Mouse (Mus musculus): ENCODE data around the gene Zc3h14.

The Zc3h14 gene

GRCm38 (mm10) chr12:98746746-98747379, at the start of gene Zc3h14:
Zc3h14 (plus strand) TSS chr12:98746964.
- DNase-seq (ENCODE audit: low spot score) = peak; percentile 89

DNA sequence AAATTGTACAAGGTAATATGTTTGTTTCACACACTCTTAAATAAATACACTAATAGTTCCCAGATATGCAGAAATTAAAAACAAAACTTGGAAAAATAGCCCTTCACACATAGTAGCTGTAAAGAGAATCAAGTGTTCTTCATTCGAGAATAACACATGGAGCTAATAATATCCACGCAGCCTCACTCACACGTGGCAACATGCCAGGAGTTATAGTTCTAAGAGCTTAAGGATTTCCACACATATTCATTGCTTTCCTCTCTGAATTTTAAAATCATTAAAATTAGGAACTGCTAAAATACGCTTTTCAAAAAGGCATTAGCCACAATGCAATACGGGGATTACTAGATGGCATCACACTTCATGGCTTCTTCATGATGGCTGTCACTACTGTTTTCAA, 49.6 kb upstream of the Zc3h14 start:
- DNase-seq (ENCODE audit: low spot score) = no peak

DNA sequence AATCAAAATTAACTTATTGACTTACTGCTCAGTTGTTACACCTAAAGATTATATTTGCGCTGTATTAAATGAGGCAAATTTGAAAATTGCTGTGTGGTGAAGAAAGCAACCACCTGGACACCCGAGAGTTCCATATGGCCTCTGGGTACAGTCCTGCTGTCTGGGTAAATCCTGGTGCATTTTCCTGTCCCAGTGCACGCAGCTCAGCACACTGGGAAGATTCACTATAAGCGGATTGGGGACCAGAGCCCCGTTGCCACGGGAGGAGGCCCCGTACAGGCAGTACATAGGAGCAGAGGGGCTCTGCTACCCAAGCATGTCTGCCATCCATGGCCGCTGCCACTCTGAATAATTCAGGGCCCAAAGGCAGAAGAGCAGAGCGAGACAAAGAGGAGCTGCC, 45.2 kb upstream of the Zc3h14 start:
- DNase-seq (ENCODE audit: low spot score) = no peak

- DNase-seq (ENCODE audit: low spot score) = no peak
These were observed 43.2 kb upstream of the Zc3h14 start for GRCm38 (mm10) chr12:98703554-98703953.

DNA sequence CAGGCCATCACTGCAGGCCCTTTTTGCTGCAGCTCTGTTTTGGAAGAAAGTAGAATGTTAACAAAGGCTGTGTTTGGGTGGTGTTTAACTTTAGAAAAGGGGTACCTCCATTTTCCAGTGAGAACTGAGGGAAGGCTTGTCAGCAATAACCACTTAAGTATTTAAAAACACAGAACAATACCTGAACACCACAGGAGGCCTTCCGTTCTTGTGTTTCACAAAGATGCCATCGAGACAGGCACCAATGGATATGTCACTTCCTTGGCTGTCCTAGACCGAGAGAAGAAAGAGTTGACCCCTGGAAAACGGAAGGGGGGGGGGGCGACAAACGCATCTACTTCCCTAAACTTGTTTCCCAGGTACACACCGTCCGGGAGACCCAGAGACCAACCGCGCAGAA, 42.8 kb upstream of the Zc3h14 start:
- DNase-seq (ENCODE audit: low spot score) = no peak

DNA sequence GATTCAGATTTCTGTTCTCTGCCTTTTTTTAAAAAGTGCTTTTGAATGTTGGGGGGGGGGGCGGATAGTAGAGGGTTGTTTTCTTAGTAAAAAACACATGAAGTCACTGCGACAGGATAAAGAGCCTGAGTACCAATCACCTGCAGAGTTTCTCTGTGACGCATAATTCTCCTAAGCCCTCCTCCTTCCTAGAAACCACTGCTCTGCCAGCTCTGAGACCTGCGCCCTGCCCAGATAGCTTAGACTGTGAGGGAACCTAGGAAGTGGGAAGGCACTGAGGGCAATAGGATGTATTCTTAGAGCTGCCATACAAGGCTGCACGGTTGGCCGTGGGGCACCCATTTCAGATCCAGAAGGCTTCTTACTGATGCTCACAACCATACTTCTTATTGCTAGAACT, 33.9 kb upstream of the Zc3h14 start:
- no peak for DNase-seq (ENCODE audit: low spot score)

DNA sequence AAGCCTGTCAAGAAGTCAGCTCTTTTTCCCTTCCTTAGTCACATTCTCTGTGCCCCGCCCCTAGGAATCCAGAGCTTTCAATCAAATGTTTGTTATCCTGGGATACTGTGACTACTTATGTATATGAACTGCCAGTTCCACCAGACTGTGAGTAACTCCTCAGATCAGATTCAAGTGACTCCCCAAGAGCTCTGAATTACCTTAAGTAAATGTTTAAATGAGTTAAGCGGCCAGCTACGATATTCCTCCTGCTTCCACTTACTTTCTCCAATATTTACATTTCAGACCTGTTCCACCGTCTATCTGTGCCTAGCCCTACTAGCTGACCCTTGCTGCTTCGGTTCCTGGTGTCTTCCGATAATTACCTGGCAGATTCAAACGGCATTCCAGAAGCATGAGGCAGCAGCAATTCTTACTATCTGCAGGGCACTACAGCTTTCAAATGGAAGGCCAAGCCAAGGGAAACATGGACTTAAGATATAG, 33.1 kb upstream of the Zc3h14 start:
- DNase-seq (ENCODE audit: low spot score) = peak; percentile 62

DNA sequence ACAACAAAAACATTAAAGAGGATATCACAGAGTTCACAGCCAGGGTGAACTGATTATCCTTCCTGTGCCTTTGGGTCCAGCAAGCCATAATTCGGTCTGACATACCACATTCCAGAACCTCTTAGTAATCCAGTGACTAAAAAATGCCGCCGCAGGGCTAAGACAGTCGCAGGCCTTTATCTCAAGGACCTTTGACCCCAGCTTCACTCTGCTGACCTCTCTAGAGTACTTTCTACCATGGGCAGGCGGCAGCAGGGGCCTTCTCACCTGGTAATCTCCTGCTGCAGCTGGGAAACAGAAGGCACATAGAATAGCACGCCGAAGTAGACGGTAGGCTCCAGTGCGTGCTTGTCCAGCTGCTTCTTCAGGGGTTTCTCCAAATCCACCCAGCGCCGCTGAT, 32.0 kb upstream of the Zc3h14 start:
- DNase-seq (ENCODE audit: low spot score) = peak; percentile 87

GRCm38 (mm10) chr12:98716142-98716541, 30.6 kb upstream of the Zc3h14 start:
- DNase-seq (ENCODE audit: low spot score) = no peak

GRCm38 (mm10) chr12:98720628-98721027, 26.1 kb upstream of the Zc3h14 start:
- DNase-seq (ENCODE audit: low spot score) = no peak

- no peak for DNase-seq (ENCODE audit: low spot score)
These were observed 25.7 kb upstream of the Zc3h14 start for GRCm38 (mm10) chr12:98721030-98721429.

DNA sequence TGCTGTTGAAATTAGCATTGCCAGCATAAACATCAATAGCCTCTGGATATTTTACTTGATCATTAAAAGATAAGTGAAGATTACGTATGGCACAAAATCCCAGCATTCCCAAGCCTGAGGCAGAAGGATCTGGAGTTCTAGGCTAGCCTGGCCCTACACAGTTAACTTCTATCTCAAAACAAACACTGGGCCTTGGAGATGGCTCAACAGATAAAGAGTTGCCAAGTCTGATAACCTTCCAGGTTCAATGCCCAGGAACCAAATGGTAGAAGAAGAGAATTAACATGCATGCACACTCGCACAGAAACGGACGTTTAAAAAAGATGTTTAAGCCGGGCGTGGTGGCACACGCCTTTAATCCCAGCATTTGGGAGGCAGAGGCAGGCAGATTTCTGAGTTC, 22.5 kb upstream of the Zc3h14 start:
- DNase-seq (ENCODE audit: low spot score) = no peak

GRCm38 (mm10) chr12:98724976-98725375, 21.8 kb upstream of the Zc3h14 start:
- peak; percentile 81 for DNase-seq (ENCODE audit: low spot score)

DNA sequence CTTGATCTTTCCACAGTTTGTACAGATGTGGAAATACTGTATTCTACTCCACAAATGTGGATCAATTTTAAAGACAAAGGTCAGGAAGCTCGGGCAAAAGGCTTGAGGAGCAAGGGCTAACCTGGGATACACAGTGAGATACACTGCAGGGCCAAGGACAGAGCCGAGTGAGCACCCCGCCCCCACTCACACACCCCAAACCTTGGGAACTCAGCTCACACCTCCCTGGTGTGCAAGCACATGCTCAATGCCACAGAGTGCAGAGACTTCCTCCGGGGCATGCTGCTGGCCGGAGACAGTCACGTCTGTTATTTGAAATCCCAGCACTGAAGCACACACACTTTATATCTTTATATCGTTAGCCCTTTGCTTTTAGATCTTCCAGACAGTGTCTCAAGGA, 20.7 kb upstream of the Zc3h14 start:
- no peak for DNase-seq (ENCODE audit: low spot score)

DNA sequence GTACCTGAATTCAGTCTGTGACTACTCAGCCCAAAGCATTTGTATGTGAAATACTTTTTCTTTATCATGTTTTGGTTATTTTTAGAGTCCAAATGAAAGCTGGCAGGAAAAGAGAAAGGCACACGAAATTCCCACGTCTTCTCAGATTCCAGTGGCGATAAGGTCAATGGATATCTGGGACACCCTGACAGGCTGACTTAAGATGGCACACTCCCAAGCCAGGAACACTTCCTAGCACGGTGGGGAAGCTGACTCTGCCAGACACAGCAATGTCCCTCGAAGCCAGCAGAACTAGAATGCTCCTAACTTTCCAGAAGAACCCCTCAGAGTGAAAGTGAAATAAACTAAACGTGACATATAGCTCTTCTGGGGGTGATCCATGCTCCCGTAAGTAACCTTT, 19.6 kb upstream of the Zc3h14 start:
- no peak for DNase-seq (ENCODE audit: low spot score)

DNA sequence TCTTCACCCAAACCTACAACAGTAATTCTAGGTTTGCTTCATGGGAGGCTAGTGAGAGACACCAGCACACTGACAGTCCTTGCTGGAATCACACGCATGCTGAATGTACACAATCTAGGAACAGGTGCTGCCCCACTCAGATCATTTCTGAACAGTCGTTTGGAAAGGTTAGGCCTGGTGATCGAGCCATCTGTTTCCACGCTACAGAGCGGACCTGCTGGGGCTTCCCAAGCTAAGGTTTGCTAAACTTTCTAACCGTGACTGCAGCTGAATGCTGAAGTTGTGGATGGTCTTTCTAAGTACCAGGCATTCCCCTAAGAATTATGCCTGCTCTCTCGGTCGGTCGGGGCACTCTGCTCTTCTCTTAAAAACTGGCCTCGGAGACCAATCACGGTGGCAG, 16.1 kb upstream of the Zc3h14 start:
- DNase-seq (ENCODE audit: low spot score) = no peak

DNA sequence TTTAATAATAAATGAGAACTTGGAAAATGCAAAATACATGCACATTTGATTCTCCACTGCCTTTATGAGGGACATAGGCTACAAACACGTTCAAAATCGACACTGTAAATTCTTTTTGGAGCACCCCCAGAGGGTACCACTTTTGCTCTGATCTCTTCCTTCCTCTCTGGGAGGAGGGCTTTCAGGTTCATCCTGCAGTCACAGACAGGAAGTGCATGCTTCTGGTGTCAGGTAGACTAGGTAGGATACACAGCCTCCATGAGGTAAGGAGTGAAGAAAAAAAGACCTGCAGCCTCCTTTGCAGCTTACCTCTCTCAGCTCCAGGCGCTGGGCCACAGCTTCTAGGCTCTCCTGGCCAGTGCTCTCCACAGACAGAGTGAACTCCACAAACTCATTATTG, 13.6 kb upstream of the Zc3h14 start:
- DNase-seq (ENCODE audit: low spot score) = no peak

DNA sequence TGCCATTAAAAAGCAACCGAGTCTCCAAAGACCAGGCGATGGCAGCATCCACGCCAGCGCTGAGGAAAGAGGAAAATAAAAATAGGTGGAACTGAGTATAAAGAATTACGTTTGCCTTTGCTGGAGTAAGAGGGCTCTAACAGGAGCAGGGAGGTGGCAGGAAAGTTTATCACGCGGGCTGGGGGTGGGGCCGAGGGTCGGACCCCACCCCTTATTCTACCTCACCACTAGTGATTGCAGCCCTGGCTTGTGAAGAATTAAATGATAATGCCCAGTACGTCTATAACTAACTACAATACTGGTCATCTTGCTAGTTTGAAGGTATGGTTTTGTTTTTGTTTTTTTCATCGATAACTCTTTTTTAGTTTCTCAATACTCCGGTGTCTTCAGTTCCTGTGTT, 13.0 kb upstream of the Zc3h14 start:
- DNase-seq (ENCODE audit: low spot score) = no peak

- peak; percentile 87 for DNase-seq (ENCODE audit: low spot score)
These were observed 12.4 kb upstream of the Zc3h14 start for GRCm38 (mm10) chr12:98734246-98734879.

GRCm38 (mm10) chr12:98734880-98735801, 11.6 kb upstream of the Zc3h14 start:
- DNase-seq (ENCODE audit: low spot score) = no peak

DNA sequence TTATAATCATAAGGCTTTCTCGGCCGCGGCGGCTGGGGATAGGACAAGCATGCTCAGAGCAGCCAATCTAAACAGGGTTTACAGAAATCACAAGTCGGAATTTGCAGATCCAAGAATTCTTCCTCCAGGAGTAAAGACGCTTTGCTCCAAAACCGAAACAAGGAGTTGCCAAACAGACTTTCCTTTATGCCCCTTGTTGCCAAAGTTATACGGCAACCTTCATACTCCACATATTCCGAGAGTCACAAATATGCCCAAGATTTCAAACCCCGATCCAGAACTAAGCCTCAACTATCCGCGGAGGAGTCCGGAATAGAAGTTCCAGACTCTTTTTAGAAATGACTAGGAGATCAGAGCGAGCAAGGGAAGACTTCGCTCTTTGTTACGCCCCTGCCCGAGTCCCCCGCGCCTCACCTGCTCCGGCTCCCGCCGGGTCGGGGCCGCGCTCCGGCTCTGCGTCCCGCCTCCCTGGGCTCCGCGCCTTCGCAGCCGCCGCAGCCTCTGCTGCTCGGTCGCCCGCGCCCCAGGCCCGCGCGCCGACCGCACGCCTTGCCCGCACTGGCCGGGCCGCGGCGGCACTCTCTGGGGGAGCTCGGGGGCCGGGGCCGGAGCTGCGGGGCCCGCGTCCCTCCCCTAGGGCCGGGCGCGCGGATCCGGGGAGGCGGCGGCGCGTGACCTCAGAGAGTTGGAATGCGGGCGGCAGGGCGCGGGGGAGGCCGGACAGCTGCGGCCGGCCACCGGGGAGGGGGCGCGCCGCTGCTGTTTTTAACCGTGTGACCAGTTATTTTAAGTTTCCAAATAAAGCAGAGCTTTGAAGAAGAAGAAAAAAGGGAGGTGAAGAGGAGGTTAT, 9.6 kb upstream of the Zc3h14 start, which contains the start of gene Ptpn21:
TSS of gene Ptpn21 (minus strand) at position 455 of the 850 bp plus-strand sequence.
- DNase-seq (ENCODE audit: low spot score) = peak; percentile 76

Data from yolk sac, embryonic 10.5 days (tissue).